Mouse (Mus musculus) midbrain, embryonic 15.5 days (tissue): Measurements from ENCODE around the gene Cyp2s1. TPM values are rescaled to one million over a fixed set of nuclear protein-coding genes. Genes with fewer than 3 reads are reported as not detected.
"Not testable (repeated sequence)": the region's sequence is repeated elsewhere in the genome, so short reads cannot be mapped to it uniquely, and the experiment has no call there.

ENCODE experiments used
- ATAC-seq: fragments of 200-750 bp; cut with Nextera tagmentation; replicated peaks from 2 replicates; pipeline ENCODE4 v1.8.0; 2017; ENCODE audit warnings: moderate TSS enrichment
- H3K27ac ChIP-seq: fragments of 300-500 bp; sonication (generic); 2 replicates; pipeline ENCODE4 v1.5.1; 2015; ENCODE audit warnings: mild to moderate bottlenecking, inconsistent platforms
- H3K27me3 ChIP-seq: fragments of 300-500 bp; sonication (generic); replicated peaks from 2 replicates; pipeline ENCODE4 v1.6.1; 2015; ENCODE audit warnings: inconsistent platforms
- H3K36me3 ChIP-seq: fragments of 300-500 bp; sonication (generic); replicated peaks from 2 replicates; pipeline ENCODE4 v1.6.1; 2015; ENCODE audit warnings: inconsistent platforms
- H3K4me1 ChIP-seq: fragments of 300-500 bp; sonication (generic); 2 replicates; pipeline ENCODE4 v1.6.1; 2015; ENCODE audit warnings: inconsistent platforms
- H3K4me2 ChIP-seq: fragments of 300-500 bp; sonication (generic); 2 replicates; pipeline ENCODE4 v1.6.1; 2015; ENCODE audit warnings: inconsistent platforms, mild to moderate bottlenecking, moderate library complexity
- H3K4me3 ChIP-seq: fragments of 300-500 bp; sonication (generic); 2 replicates; pipeline ENCODE4 v1.5.1; 2015; ENCODE audit warnings: mild to moderate bottlenecking, inconsistent platforms
- H3K9ac ChIP-seq: fragments of 300-500 bp; sonication (generic); 2 replicates; pipeline ENCODE4 v1.6.1; 2015; ENCODE audit warnings: mild to moderate bottlenecking, inconsistent platforms
- H3K9me3 ChIP-seq: fragments of 300-500 bp; sonication (generic); 2 replicates; pipeline ENCODE4 v1.6.1; 2016; ENCODE audit warnings: inconsistent platforms
- WGBS: fragments of 180-500 bp; shearing (Covaris S2); methylation state at CpG from one replicate; pipeline ENCODE4 v1.1.7; 2015; ENCODE audit warnings: mixed read lengths; 5-methylcytosine and 5-hydroxymethylcytosine counted together
- polyA plus RNA-seq: library from polyadenylated mRNA; unstranded; fragments of >200 nt; fragmentation: Nextera tagmentation; extraction: Ambion mirVana; gene quantifications from 2 replicates; pipeline ENCODE4 v1.2.1, GENCODE M21; 2015

Gene Cyp2s1
- polyA plus RNA-seq, 1 experiment from 2014 or later = 1.9 TPM

- H3K9ac ChIP-seq = no peak overlapping the region
- H3K27me3 ChIP-seq = no peaks in the 10 kb centered on the region
- no peaks in the 10 kb centered on the region for H3K9me3 ChIP-seq
- no peak for ATAC-seq
- no peak overlapping the region for H3K4me2 ChIP-seq
- WGBS = 79% methylated on average over 13 of the region's 13 CpGs
- peaks cover 6% of the 10 kb centered on the region; the same call in 1 of the 2 replicates for H3K4me1 ChIP-seq
- H3K4me3 ChIP-seq = no peak overlapping the region
- H3K27ac ChIP-seq = no peak overlapping the region
- H3K36me3 ChIP-seq = no peaks in the 10 kb centered on the region
Observed at GRCm38 (mm10) chr7:25803460-25803859, 13.3 kb downstream of the Cyp2s1 start.

- no peak overlapping the region for H3K9ac ChIP-seq
- no peak overlapping the region for H3K4me2 ChIP-seq
- whole genome bisulfite sequencing = 39% methylated on average over 24 of the region's 24 CpGs
- no peak overlapping the region for H3K4me3 ChIP-seq
- no peaks in the 10 kb centered on the region for H3K36me3 ChIP-seq
- no peak overlapping the region for H3K27ac ChIP-seq
- peaks cover 6% of the 10 kb centered on the region; the same call in 1 of the 2 replicates for H3K4me1 ChIP-seq
- H3K9me3 ChIP-seq = no peaks in the 10 kb centered on the region
- ATAC-seq = no peak
- H3K27me3 ChIP-seq = no peaks in the 10 kb centered on the region
Observed at GRCm38 (mm10) chr7:25802241-25803125, 14.2 kb downstream of the Cyp2s1 start.

- Histone ChIP-seq H3K4me2 (no peak overlapping the region), H3K9ac (no peak overlapping the region), H3K27ac (no peak overlapping the region), H3K36me3 (no peaks in the 10 kb centered on the region), H3K4me3 (no peak overlapping the region), H3K9me3 (no peaks in the 10 kb centered on the region), H3K4me1 (peaks cover 6% of the 10 kb centered on the region; the same call in 1 of the 2 replicates), H3K27me3 (no peaks in the 10 kb centered on the region)
- 92% methylated on average over 6 of the region's 6 CpGs for WGBS
- no peak for ATAC-seq
Observed at GRCm38 (mm10) chr7:25801031-25801430, 15.7 kb downstream of the Cyp2s1 start.

- no peak for ATAC-seq
- 92% methylated on average over 1 of the region's 1 CpGs for WGBS
- Histone ChIP-seq H3K4me3 (no peak overlapping the region), H3K36me3 (no peaks in the 10 kb centered on the region), H3K27me3 (no peaks in the 10 kb centered on the region), H3K27ac (no peak overlapping the region), H3K9me3 (no peaks in the 10 kb centered on the region), H3K4me1 (no peaks in the 10 kb centered on the region), H3K4me2 (no peak overlapping the region), H3K9ac (no peak overlapping the region)
Observed at GRCm38 (mm10) chr7:25799369-25799768, 17.3 kb downstream of the Cyp2s1 start.

GRCm38 (mm10) chr7:25798540-25798939, 18.2 kb downstream of the Cyp2s1 start:
- no peak overlapping the region for H3K27ac ChIP-seq
- WGBS = 91% methylated on average over 2 of the region's 2 CpGs
- no peaks in the 10 kb centered on the region for H3K9me3 ChIP-seq
- H3K36me3 ChIP-seq = no peaks in the 10 kb centered on the region
- ATAC-seq = no peak
- H3K27me3 ChIP-seq = no peaks in the 10 kb centered on the region
- H3K4me2 ChIP-seq = no peak overlapping the region
- H3K9ac ChIP-seq = no peak overlapping the region
- H3K4me1 ChIP-seq = no peaks in the 10 kb centered on the region
- H3K4me3 ChIP-seq = no peak overlapping the region

GRCm38 (mm10) chr7:25794775-25795174, 21.9 kb downstream of the Cyp2s1 start:
- Histone ChIP-seq H3K27me3 (no peaks in the 10 kb centered on the region), H3K36me3 (no peaks in the 10 kb centered on the region), H3K4me1 (no peaks in the 10 kb centered on the region), H3K4me3 (no peak overlapping the region), H3K9me3 (no peaks in the 10 kb centered on the region), H3K27ac (no peak overlapping the region), H3K9ac (no peak overlapping the region), H3K4me2 (no peak overlapping the region)
- 86% methylated on average over 8 of the region's 8 CpGs for WGBS
- ATAC-seq = no peak

GRCm38 (mm10) chr7:25793679-25794078, 23.0 kb downstream of the Cyp2s1 start:
- no peak overlapping the region for H3K27ac ChIP-seq
- no peak overlapping the region for H3K4me2 ChIP-seq
- H3K36me3 ChIP-seq = no peaks in the 10 kb centered on the region
- ATAC-seq = no peak
- no peaks in the 10 kb centered on the region for H3K27me3 ChIP-seq
- no peak overlapping the region for H3K9ac ChIP-seq
- H3K9me3 ChIP-seq = no peaks in the 10 kb centered on the region
- peaks cover under 1% of the 10 kb centered on the region for H3K4me1 ChIP-seq
- WGBS = 59% methylated on average over 3 of the region's 3 CpGs
- H3K4me3 ChIP-seq = no peak overlapping the region

- not testable (repeated sequence) for H3K4me1 ChIP-seq, ATAC-seq, H3K4me2 ChIP-seq, H3K36me3 ChIP-seq, H3K9ac ChIP-seq, H3K27ac ChIP-seq, H3K4me3 ChIP-seq, H3K27me3 ChIP-seq, H3K9me3 ChIP-seq
- WGBS = 77% methylated on average over 9 of the region's 9 CpGs
Observed at GRCm38 (mm10) chr7:25792966-25793365, 23.7 kb downstream of the Cyp2s1 start.

- no peak overlapping the region for H3K9ac ChIP-seq
- H3K4me2 ChIP-seq = no peak overlapping the region
- H3K36me3 ChIP-seq = no peaks in the 10 kb centered on the region
- no peak for ATAC-seq
- peaks cover 10% of the 10 kb centered on the region for H3K4me1 ChIP-seq
- no peak overlapping the region for H3K27ac ChIP-seq
- no peak overlapping the region for H3K4me3 ChIP-seq
- no peaks in the 10 kb centered on the region; the same call in 1 of the 2 replicates for H3K27me3 ChIP-seq
- 74% methylated on average over 8 of the region's 8 CpGs for WGBS
- no peaks in the 10 kb centered on the region for H3K9me3 ChIP-seq
Observed at GRCm38 (mm10) chr7:25790615-25791014, 26.1 kb downstream of the Cyp2s1 start.

GRCm38 (mm10) chr7:25789129-25789440, 27.6 kb downstream of the Cyp2s1 start:
- WGBS = 30% methylated on average over 3 of the region's 3 CpGs
- Histone ChIP-seq H3K36me3 (no peaks in the 10 kb centered on the region), H3K27me3 (no peaks in the 10 kb centered on the region; the same call in 1 of the 2 replicates), H3K9me3 (no peaks in the 10 kb centered on the region), H3K27ac (no peak overlapping the region), H3K9ac (no peak overlapping the region), H3K4me2 (peak overlapping the region; percentile 67; the same call in 1 of the 2 replicates), H3K4me3 (no peak overlapping the region), H3K4me1 (peaks cover 10% of the 10 kb centered on the region)
- ATAC-seq = no peak; the same call in 1 of the 2 replicates

GRCm38 (mm10) chr7:25788220-25789128, 28.2 kb downstream of the Cyp2s1 start, which contains the start of gene Axl:
Gene Axl, minus strand, starts transcription at chr7:25788705.
- Histone ChIP-seq H3K4me2 (peak within 1 kb of the TSS; percentile 67), H3K4me1 (peaks cover 10% of the 10 kb centered on the region), H3K27ac (peak within 1 kb of the TSS; percentile 43; the same call in 1 of the 2 replicates), H3K9me3 (no peaks in the 10 kb centered on the region), H3K36me3 (no peaks in the 10 kb centered on the region), H3K9ac (peak within 1 kb of the TSS; percentile 30), H3K4me3 (peak within 1 kb of the TSS; percentile 37), H3K27me3 (no peaks in the 10 kb centered on the region; the same call in 1 of the 2 replicates)
- WGBS = 2% methylated on average over 24 of the region's 30 CpGs
- peak; percentile 75 for ATAC-seq
